Mouse (Mus musculus): ENCODE data around the gene Gm37240. TPM values are rescaled to one million over a fixed set of nuclear protein-coding genes. Genes with fewer than 3 reads are reported as not detected.

Gene Gm37240
- polyA plus RNA-seq, 1 experiment from 2014 or later: 18.1 TPM

GRCm38 (mm10) chr3:85679960-85680359 is 207.4 kb downstream of the Gm37240 start:
- Histone ChIP-seq H3K9ac (ENCODE audit: low read length) (no peak overlapping the region), H3K4me1 (replicated peaks; ENCODE audit: control insufficient read depth, insufficient read depth) (no peaks in the 10 kb centered on the region), H3K27ac (replicated peaks) (no peak overlapping the region), H3K4me3 (ENCODE audit: low read depth, low read length) (no peak overlapping the region), H3K9me3 (ENCODE audit: control insufficient read depth, low read length) (no peaks in the 10 kb centered on the region), H3K4me2 (replicated peaks; ENCODE audit: low read depth) (no peak overlapping the region), H3K36me3 (ENCODE audit: control insufficient read depth, insufficient read depth, low read length) (no peaks in the 10 kb centered on the region), H3K27me3 (ENCODE audit: control insufficient read depth, insufficient read depth, low read length) (no peaks in the 10 kb centered on the region)
- ATAC-seq (ENCODE audit: low FRiP score, low TSS enrichment) (no peak), DNase-seq (ENCODE audit: low spot score) (no peak)
- WGBS: 89% methylated on average over 5 of the region's 5 CpGs
- TF ChIP-seq EP300 (optimal IDR thresholded peaks at IDR 0.05) (no peak), CTCF (IDR thresholded peaks at IDR 0.05; ENCODE audit: low read depth) (no peak)

- ATAC-seq (ENCODE audit: low FRiP score, low TSS enrichment) (0 out of 2 replicates have a peak, but pooled peaks have one; percentile 60), DNase-seq (ENCODE audit: low spot score) (no peak)
- H3K27me3 ChIP-seq (ENCODE audit: control insufficient read depth, insufficient read depth, low read length): no peaks in the 10 kb centered on the region
- H3K36me3 ChIP-seq (ENCODE audit: control insufficient read depth, insufficient read depth, low read length): no peaks in the 10 kb centered on the region
- no peak for TF ChIP-seq EP300 (optimal IDR thresholded peaks at IDR 0.05)
- no peak for TF ChIP-seq CTCF (IDR thresholded peaks at IDR 0.05; ENCODE audit: low read depth)
- no peak overlapping the region for H3K4me2 ChIP-seq (replicated peaks; ENCODE audit: low read depth)
- no peak overlapping the region for H3K4me3 ChIP-seq (ENCODE audit: low read depth, low read length)
- no peaks in the 10 kb centered on the region for H3K9me3 ChIP-seq (ENCODE audit: control insufficient read depth, low read length)
- no peak overlapping the region for H3K27ac ChIP-seq (replicated peaks)
- H3K9ac ChIP-seq (ENCODE audit: low read length): no peak overlapping the region
- no peaks in the 10 kb centered on the region for H3K4me1 ChIP-seq (replicated peaks; ENCODE audit: control insufficient read depth, insufficient read depth)
- 71% methylated on average over 8 of the region's 8 CpGs for WGBS
Measured at GRCm38 (mm10) chr3:85679312-85679933, 207.9 kb downstream of the Gm37240 start.

GRCm38 (mm10) chr3:85677952-85678351 is 209.4 kb downstream of the Gm37240 start:
- Histone ChIP-seq H3K9me3 (ENCODE audit: control insufficient read depth, low read length) (no peaks in the 10 kb centered on the region), H3K4me1 (replicated peaks; ENCODE audit: control insufficient read depth, insufficient read depth) (no peaks in the 10 kb centered on the region), H3K27me3 (ENCODE audit: control insufficient read depth, insufficient read depth, low read length) (no peaks in the 10 kb centered on the region), H3K27ac (replicated peaks) (no peak overlapping the region), H3K4me2 (replicated peaks; ENCODE audit: low read depth) (no peak overlapping the region), H3K9ac (ENCODE audit: low read length) (no peak overlapping the region), H3K4me3 (ENCODE audit: low read depth, low read length) (no peak overlapping the region), H3K36me3 (ENCODE audit: control insufficient read depth, insufficient read depth, low read length) (no peaks in the 10 kb centered on the region)
- no peak for DNase-seq (ENCODE audit: low spot score)
- no peak for ATAC-seq (ENCODE audit: low FRiP score, low TSS enrichment)
- 65% methylated on average over 3 of the region's 3 CpGs for WGBS
- TF ChIP-seq CTCF (IDR thresholded peaks at IDR 0.05; ENCODE audit: low read depth) (no peak), EP300 (optimal IDR thresholded peaks at IDR 0.05) (no peak)

- DNase-seq (ENCODE audit: low spot score): no peak
- Histone ChIP-seq H3K9ac (ENCODE audit: low read length) (no peak overlapping the region), H3K27me3 (ENCODE audit: control insufficient read depth, insufficient read depth, low read length) (no peaks in the 10 kb centered on the region), H3K4me1 (replicated peaks; ENCODE audit: control insufficient read depth, insufficient read depth) (no peaks in the 10 kb centered on the region), H3K4me2 (replicated peaks; ENCODE audit: low read depth) (no peak overlapping the region), H3K36me3 (ENCODE audit: control insufficient read depth, insufficient read depth, low read length) (no peaks in the 10 kb centered on the region), H3K27ac (replicated peaks) (no peak overlapping the region), H3K9me3 (ENCODE audit: control insufficient read depth, low read length) (no peaks in the 10 kb centered on the region), H3K4me3 (ENCODE audit: low read depth, low read length) (no peak overlapping the region)
- 63% methylated on average over 8 of the region's 8 CpGs for WGBS
- ATAC-seq (ENCODE audit: low FRiP score, low TSS enrichment): no peak
- TF ChIP-seq EP300 (optimal IDR thresholded peaks at IDR 0.05) (no peak), CTCF (IDR thresholded peaks at IDR 0.05; ENCODE audit: low read depth) (no peak)
Measured at GRCm38 (mm10) chr3:85677133-85677532, 210.2 kb downstream of the Gm37240 start.

- no peak overlapping the region for H3K9ac ChIP-seq (ENCODE audit: low read length)
- WGBS: 84% methylated on average over 6 of the region's 6 CpGs
- H3K27ac ChIP-seq (replicated peaks): no peak overlapping the region
- H3K9me3 ChIP-seq (ENCODE audit: control insufficient read depth, low read length): no peaks in the 10 kb centered on the region
- no peaks in the 10 kb centered on the region for H3K27me3 ChIP-seq (ENCODE audit: control insufficient read depth, insufficient read depth, low read length)
- H3K4me1 ChIP-seq (replicated peaks; ENCODE audit: control insufficient read depth, insufficient read depth): no peaks in the 10 kb centered on the region
- no peak for ATAC-seq (ENCODE audit: low FRiP score, low TSS enrichment)
- H3K36me3 ChIP-seq (ENCODE audit: control insufficient read depth, insufficient read depth, low read length): no peaks in the 10 kb centered on the region; the same call in 1 of the 2 replicates
- TF ChIP-seq EP300 (optimal IDR thresholded peaks at IDR 0.05): no peak
- DNase-seq (ENCODE audit: low spot score): no peak
- no peak overlapping the region for H3K4me3 ChIP-seq (ENCODE audit: low read depth, low read length)
- H3K4me2 ChIP-seq (replicated peaks; ENCODE audit: low read depth): no peak overlapping the region
Measured at GRCm38 (mm10) chr3:85669844-85670243, 217.5 kb downstream of the Gm37240 start.

- Histone ChIP-seq H3K4me3 (ENCODE audit: low read depth, low read length) (no peak overlapping the region), H3K9ac (ENCODE audit: low read length) (no peak overlapping the region), H3K4me1 (replicated peaks; ENCODE audit: control insufficient read depth, insufficient read depth) (no peaks in the 10 kb centered on the region), H3K9me3 (ENCODE audit: control insufficient read depth, low read length) (no peaks in the 10 kb centered on the region), H3K27ac (replicated peaks) (no peak overlapping the region), H3K36me3 (ENCODE audit: control insufficient read depth, insufficient read depth, low read length) (no peaks in the 10 kb centered on the region; the same call in 1 of the 2 replicates), H3K27me3 (ENCODE audit: control insufficient read depth, insufficient read depth, low read length) (no peaks in the 10 kb centered on the region), H3K4me2 (replicated peaks; ENCODE audit: low read depth) (no peak overlapping the region)
- ATAC-seq (ENCODE audit: low FRiP score, low TSS enrichment) (no peak), DNase-seq (ENCODE audit: low spot score) (no peak)
- TF ChIP-seq EP300 (optimal IDR thresholded peaks at IDR 0.05) (no peak), CTCF (IDR thresholded peaks at IDR 0.05; ENCODE audit: low read depth) (no peak)
- WGBS: 91% methylated on average over 6 of the region's 6 CpGs
Measured at GRCm38 (mm10) chr3:85667683-85668082, 219.6 kb downstream of the Gm37240 start.
